Mouse (Mus musculus): Measurements from ENCODE around the gene Flt3.

GRCm38 (mm10) chr5:147389052-147389451 lies 11.2 kb downstream of the Flt3 start:
- TF ChIP-seq CTCF (conservative IDR thresholded peaks at IDR 0.05; ENCODE audit: insufficient read depth, insufficient read length, low read depth, low read length): no peak
- no peak for TF ChIP-seq POLR2A (IDR thresholded peaks at IDR 0.05; ENCODE audit: low read depth, low read length)

Data from kidney, adult 2 months (tissue).